Comparison of ENCODE assay signal across 9 mouse cellular contexts in genomic region chr15:83010990-83011664, GRCm38 (mm10). TPM values are rescaled to one million over a fixed set of nuclear protein-coding genes. Genes with fewer than 3 reads are reported as not detected.
DNase-seq lines count a peak whose midpoint lies in the region; ATAC-seq lines count a peak whose summit lies in the region.
"Had no signal": no experiment of that assay in that cellular context is flagged by ENCODE, and none has a peak within 500 bp of the region (broad histone marks: within the 10 kb centered on the region; RNA-seq: fewer than 3 reads in every experiment).

No protein-coding gene starts in this region.

- H3K9ac ChIP-seq in embryonic facial prominence, embryonic 11.5 days (replicated peaks; ENCODE audit: low read length) = peak overlapping the region; percentile 18; the same call in 1 of the 2 replicates
- 0 out of 2 replicates have a peak overlapping the region, but pooled peaks have one; percentile 8 for H3K9ac ChIP-seq in heart, embryonic 15.5 days
- H3K9ac ChIP-seq in neural tube, embryonic 11.5 days (ENCODE audit: low read length) = no peak overlapping the region; the same call in 1 of the 2 replicates

- H3K4me3 ChIP-seq in embryonic facial prominence, embryonic 11.5 days (ENCODE audit: low read depth, low read length) = no peak overlapping the region
- no peak overlapping the region for H3K4me3 ChIP-seq in heart, embryonic 15.5 days
- H3K4me3 ChIP-seq in neural tube, embryonic 11.5 days (ENCODE audit: low read depth, low read length) = no peak overlapping the region
- H3K4me3 ChIP-seq: megakaryocyte, embryonic 14.5 days had no signal

- H3K4me2 ChIP-seq in embryonic facial prominence, embryonic 11.5 days (ENCODE audit: low read depth, low read length) = no peak overlapping the region
- peak overlapping the region; percentile 51 for H3K4me2 ChIP-seq in heart, embryonic 15.5 days
- H3K4me2 ChIP-seq in neural tube, embryonic 11.5 days (ENCODE audit: low read depth) = no peak overlapping the region

- H3K36me3 ChIP-seq in embryonic facial prominence, embryonic 11.5 days (replicated peaks; ENCODE audit: control insufficient read depth, insufficient read depth, low read depth, low read length) = no peaks in the 10 kb centered on the region
- no peaks in the 10 kb centered on the region for H3K36me3 ChIP-seq in heart, embryonic 15.5 days
- no peaks in the 10 kb centered on the region for H3K36me3 ChIP-seq in neural tube, embryonic 11.5 days (ENCODE audit: control insufficient read depth, insufficient read depth, low read length)

- peak; percentile 64 to 76 for DNase-seq in cerebellum, postnatal 14 days
- DNase-seq in embryonic facial prominence, embryonic 11.5 days (ENCODE audit: low spot score) = peak; percentile 71
- peak; percentile 80 to 82 for DNase-seq in layer of hippocampus, postnatal 10 days (ENCODE audit: low spot score in 2 of 2)
- DNase-seq in neural tube, embryonic 11.5 days (ENCODE audit: low spot score) = peak; percentile 50
- no peak for DNase-seq in urinary bladder, adult 2 months (ENCODE audit: low spot score)

- H3K9me3 ChIP-seq in embryonic facial prominence, embryonic 11.5 days (replicated peaks; ENCODE audit: control insufficient read depth, low read length) = no peaks in the 10 kb centered on the region
- H3K9me3 ChIP-seq in heart, embryonic 15.5 days (replicated peaks) = no peaks in the 10 kb centered on the region
- no peaks in the 10 kb centered on the region for H3K9me3 ChIP-seq in neural tube, embryonic 11.5 days (ENCODE audit: control insufficient read depth, low read length)
- H3K9me3 ChIP-seq: megakaryocyte, embryonic 14.5 days had no signal

- H3K4me1 ChIP-seq in embryonic facial prominence, embryonic 11.5 days (ENCODE audit: control insufficient read depth, insufficient read depth, low read length) = peaks cover 7% of the 10 kb centered on the region
- H3K4me1 ChIP-seq in heart, embryonic 15.5 days (replicated peaks) = peaks cover 34% of the 10 kb centered on the region
- peaks cover 19% of the 10 kb centered on the region for H3K4me1 ChIP-seq in neural tube, embryonic 11.5 days (ENCODE audit: control insufficient read depth, insufficient read depth, low read length)

- H3K27ac ChIP-seq in embryonic facial prominence, embryonic 11.5 days (replicated peaks; ENCODE audit: low read depth, low read length) = no peak overlapping the region
- H3K27ac ChIP-seq in heart, embryonic 15.5 days = peak overlapping the region; percentile 84
- no peak overlapping the region for H3K27ac ChIP-seq in neural tube, embryonic 11.5 days (ENCODE audit: low read depth, low read length)

- H3K27me3 ChIP-seq in embryonic facial prominence, embryonic 11.5 days (ENCODE audit: control insufficient read depth, insufficient read depth, low read length) = no peaks in the 10 kb centered on the region
- H3K27me3 ChIP-seq in heart, embryonic 15.5 days = peaks cover 3% of the 10 kb centered on the region; the same call in 1 of the 2 replicates
- H3K27me3 ChIP-seq in neural tube, embryonic 11.5 days (ENCODE audit: control insufficient read depth, insufficient read depth, low read length) = 0 out of 2 replicates have a peak, but pooled peaks cover 2% of the 10 kb centered on the region

- ATAC-seq in cerebellum, adult (ENCODE audit: insufficient number of reproducible peaks, low FRiP score, low TSS enrichment) = no peak
- peak; percentile 67 for ATAC-seq in embryonic facial prominence, embryonic 11.5 days (replicated peaks; ENCODE audit: insufficient number of reproducible peaks, low FRiP score, low TSS enrichment, low read depth)
- peak; percentile 85 for ATAC-seq in heart, embryonic 15.5 days (replicated peaks; ENCODE audit: insufficient number of reproducible peaks, insufficient read depth, low FRiP score, low read depth)
- 0 out of 2 replicates have a peak, but pooled peaks have one; percentile 27 for ATAC-seq in neural tube, embryonic 11.5 days (ENCODE audit: insufficient read depth, low FRiP score, low TSS enrichment)
- no peak for ATAC-seq in megakaryocyte, adult 5-6 weeks (ENCODE audit: poor library complexity, severe bottlenecking)

- 15% methylated on average over 15 of the region's 15 CpGs for WGBS in embryonic facial prominence, embryonic 11.5 days
- WGBS in heart, embryonic 15.5 days = 25% methylated on average over 15 of the region's 15 CpGs
- WGBS in neural tube, embryonic 11.5 days = 26% methylated on average over 15 of the region's 15 CpGs

RNA-seq across cellular contexts. Expression of gene Nfam1, which starts 22.0 kb away (rescaled TPM):
- 2.1 and 2.4 TPM in 2 replicates for polyA plus RNA-seq in embryonic facial prominence, embryonic 11.5 days (2014; fragmentation: Nextera tagmentation; extraction: Ambion mirVana)
- polyA plus RNA-seq in heart, embryonic 15.5 days (2015; fragmentation: Nextera tagmentation; extraction: Ambion mirVana) = 1.8 and 3.9 TPM in 2 replicates
- 1 to 10 TPM; 1.6 to 2.4 TPM for total RNA-seq in layer of hippocampus, postnatal 10 days (2021)
- polyA plus RNA-seq in neural tube, embryonic 11.5 days (2014; fragmentation: Nextera tagmentation; extraction: Ambion mirVana) = 3.0 and 3.7 TPM in 2 replicates
- 159 TPM in 2 replicates for total RNA-seq in megakaryocyte, adult 5-6 weeks (2015)
- total RNA-seq in megakaryocyte, adult 5-6 weeks (2017) = 189 and 212 TPM in 2 replicates
- polyA plus RNA-seq in urinary bladder, adult 2 months (2012; rRNA removed) = 4.6 and 5.0 TPM in 2 replicates

RNA-seq across cellular contexts. Expression of gene Tcf20, which starts 23.5 kb away (rescaled TPM):
- 13.6 and 15.1 TPM in 2 replicates for polyA plus RNA-seq in embryonic facial prominence, embryonic 11.5 days (2014; fragmentation: Nextera tagmentation; extraction: Ambion mirVana)
- polyA plus RNA-seq in heart, embryonic 15.5 days (2015; fragmentation: Nextera tagmentation; extraction: Ambion mirVana) = 4.2 and 5.2 TPM in 2 replicates
- total RNA-seq in layer of hippocampus, postnatal 10 days (2021) = 100 to 1,000 TPM; 139 to 153 TPM
- polyA plus RNA-seq in neural tube, embryonic 11.5 days (2014; fragmentation: Nextera tagmentation; extraction: Ambion mirVana) = 12.4 TPM in 2 replicates
- 40.7 and 46.5 TPM in 2 replicates for total RNA-seq in megakaryocyte, adult 5-6 weeks (2015)
- total RNA-seq in megakaryocyte, adult 5-6 weeks (2017) = 75.9 and 85.2 TPM in 2 replicates
- polyA plus RNA-seq in urinary bladder, adult 2 months (2012; rRNA removed) = 15.0 and 21.0 TPM in 2 replicates

Comparison
In these comparisons a context has a peak if more than half of its experiments do, and no peak if none do; other contexts are left out.
1. ATAC-seq: peak in embryonic facial prominence, embryonic 11.5 days (single experiment), heart, embryonic 15.5 days (single experiment) and neural tube, embryonic 11.5 days (single experiment); none in cerebellum, adult (single experiment) and megakaryocyte, adult 5-6 weeks (single experiment).